Comparison of ENCODE assay signal across 8 mouse cellular contexts in the genomic region with DNA sequence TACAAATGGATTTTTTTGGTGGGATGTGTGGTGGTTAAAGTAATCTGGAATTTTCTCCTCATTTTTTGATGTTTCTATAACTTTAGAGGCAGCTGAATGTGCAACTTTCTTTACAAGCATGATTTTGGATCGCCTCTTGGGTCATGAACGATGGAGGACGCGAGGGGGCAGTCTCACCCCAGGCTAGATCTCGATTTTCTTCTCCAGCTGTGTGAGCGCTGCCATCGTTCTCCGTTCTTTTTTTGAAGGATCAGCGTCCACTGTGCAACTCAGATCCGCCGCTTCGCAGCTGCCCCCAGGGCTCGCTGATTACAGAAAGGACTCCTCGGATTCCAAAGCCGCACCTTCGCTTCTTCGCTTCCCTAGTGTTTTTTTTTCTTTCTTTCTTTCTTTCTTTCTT.
DNase-seq lines count a peak whose midpoint lies in the region; ATAC-seq and TF ChIP-seq lines count a peak whose summit lies in the region.

No protein-coding gene starts in this region.

- no peak overlapping the region for H3K4me3 ChIP-seq in ES-Bruce4 (ENCODE audit: low read depth, low read length)
- peak overlapping the region; percentile 11; the same call in 1 of the 2 replicates for H3K4me3 ChIP-seq in forebrain, embryonic 11.5 days (ENCODE audit: low read depth, low read length)
- peak overlapping the region; percentile 26 for H3K4me3 ChIP-seq in heart, postnatal 0 days (ENCODE audit: low read depth, low read length)
- peak overlapping the region in 1 of 2 experiments; percentile 33; a peak in 1 of 4 replicates for H3K4me3 ChIP-seq in liver, embryonic 14.5 days (ENCODE audit: insufficient read depth in 1 of 2, low read depth in 2 of 2, low read length in 2 of 2)
- H3K4me3 ChIP-seq in neural tube, embryonic 14.5 days (ENCODE audit: low read depth, low read length): peak overlapping the region; percentile 26; the same call in 1 of the 2 replicates

- ATAC-seq in forebrain, embryonic 11.5 days (replicated peaks; ENCODE audit: low FRiP score): peak; percentile 86
- peak; percentile 75 for ATAC-seq in heart, postnatal 0 days (ENCODE audit: insufficient read depth, low read depth)
- no peak for ATAC-seq in liver, embryonic 14.5 days (ENCODE audit: insufficient read depth)
- ATAC-seq in neural tube, embryonic 14.5 days (ENCODE audit: low read depth): peak; percentile 72

- 2% methylated on average over 17 of the region's 17 CpGs for WGBS in forebrain, embryonic 11.5 days
- under 1% methylated on average over 17 of the region's 17 CpGs for WGBS in heart, postnatal 0 days
- WGBS in liver, embryonic 14.5 days (ENCODE audit: insufficient replicate concordance): 3% methylated on average over 17 of the region's 17 CpGs
- 0% methylated on average over 17 of the region's 17 CpGs for WGBS in neural tube, embryonic 14.5 days

- TF ChIP-seq EP300 in ES-Bruce4 (IDR thresholded peaks at IDR 0.05; ENCODE audit: insufficient read depth, low read depth, low read length): 0 out of 2 replicates have a peak, but pooled peaks have one; percentile 12
- no peak for TF ChIP-seq EP300 in heart, postnatal 0 days (IDR thresholded peaks at IDR 0.05; ENCODE audit: low read depth)
- no peak for TF ChIP-seq EP300 in liver, embryonic 14.5 days (IDR thresholded peaks at IDR 0.05; ENCODE audit: low read depth)

- H3K4me2 ChIP-seq in forebrain, embryonic 11.5 days (ENCODE audit: low read depth, low read length, severe bottlenecking): peak overlapping the region; percentile 44; the same call in 1 of the 2 replicates
- peak overlapping the region; percentile 51 for H3K4me2 ChIP-seq in heart, postnatal 0 days (ENCODE audit: low read depth, low read length)
- H3K4me2 ChIP-seq in liver, embryonic 14.5 days (ENCODE audit: low read depth): peak overlapping the region; percentile 31; the same call in 1 of the 2 replicates
- H3K4me2 ChIP-seq in neural tube, embryonic 14.5 days (ENCODE audit: low read depth, low read length): peak overlapping the region; percentile 49

- no peak for TF ChIP-seq POLR2A in ES-Bruce4 (IDR thresholded peaks at IDR 0.05; ENCODE audit: insufficient read depth, low read length)

- H3K27ac ChIP-seq in ES-Bruce4 (ENCODE audit: insufficient read depth, low read length): no peak overlapping the region
- H3K27ac ChIP-seq in forebrain, embryonic 11.5 days (ENCODE audit: low read depth, low read length): no peak overlapping the region
- H3K27ac ChIP-seq in heart, postnatal 0 days (ENCODE audit: low read depth): no peak overlapping the region
- H3K27ac ChIP-seq in liver, embryonic 14.5 days: no peak overlapping the region
- no peak overlapping the region for H3K27ac ChIP-seq in neural tube, embryonic 14.5 days (ENCODE audit: low read depth, low read length)

- no peak overlapping the region for H3K9ac ChIP-seq in ES-Bruce4 (ENCODE audit: low read depth, poor library complexity, severe bottlenecking)
- no peak overlapping the region for H3K9ac ChIP-seq in forebrain, embryonic 11.5 days (ENCODE audit: low read length)
- no peak overlapping the region for H3K9ac ChIP-seq in heart, postnatal 0 days (replicated peaks; ENCODE audit: low read depth, low read length)
- no peak overlapping the region for H3K9ac ChIP-seq in liver, embryonic 14.5 days (replicated peaks)
- no peak overlapping the region for H3K9ac ChIP-seq in neural tube, embryonic 14.5 days (replicated peaks; ENCODE audit: low read depth, low read length)

- peaks cover 1% of the 10 kb centered on the region for H3K27me3 ChIP-seq in ES-Bruce4 (ENCODE audit: control insufficient read depth, insufficient read depth, low read length, poor library complexity, severe bottlenecking)
- H3K27me3 ChIP-seq in forebrain, embryonic 11.5 days (ENCODE audit: control insufficient read depth, insufficient read depth, low read length): no peaks in the 10 kb centered on the region
- H3K27me3 ChIP-seq in heart, postnatal 0 days (ENCODE audit: control insufficient read depth, insufficient read depth, low read length): 0 out of 2 replicates have a peak, but pooled peaks cover 9% of the 10 kb centered on the region
- H3K27me3 ChIP-seq in liver, embryonic 14.5 days (ENCODE audit: control insufficient read depth, insufficient read depth, low read length): no peaks in the 10 kb centered on the region
- H3K27me3 ChIP-seq in neural tube, embryonic 14.5 days (ENCODE audit: control insufficient read depth, insufficient read depth, low read length): no peaks in the 10 kb centered on the region

- peak; percentile 93 for TF ChIP-seq CTCF in ES-Bruce4 (IDR thresholded peaks at IDR 0.05; ENCODE audit: low read depth, low read length)
- peak; percentile 77 for TF ChIP-seq CTCF in heart, postnatal 0 days (IDR thresholded peaks at IDR 0.05; ENCODE audit: low read depth)
- peak; percentile 67 for TF ChIP-seq CTCF in liver, embryonic 14.5 days (IDR thresholded peaks at IDR 0.05; ENCODE audit: low read depth)

- H3K9me3 ChIP-seq in ES-Bruce4 (replicated peaks; ENCODE audit: control insufficient read depth, insufficient read depth, low read length, poor library complexity, severe bottlenecking): 0 out of 2 replicates have a peak, but pooled peaks cover 2% of the 10 kb centered on the region
- peaks cover 2% of the 10 kb centered on the region; the same call in 1 of the 2 replicates for H3K9me3 ChIP-seq in forebrain, embryonic 11.5 days (ENCODE audit: control insufficient read depth, low read length)
- no peaks in the 10 kb centered on the region for H3K9me3 ChIP-seq in heart, postnatal 0 days (replicated peaks; ENCODE audit: control insufficient read depth, low read length)
- H3K9me3 ChIP-seq in liver, embryonic 14.5 days (ENCODE audit: control insufficient read depth, low read length): no peaks in the 10 kb centered on the region
- H3K9me3 ChIP-seq in neural tube, embryonic 14.5 days (ENCODE audit: control insufficient read depth, low read length): no peaks in the 10 kb centered on the region

- DNase-seq in c-Kit-positive CD71-negative TER-119-negative erythroid progenitor cells, embryonic 14.5 days (ENCODE audit: low read depth): peak; percentile 26
- DNase-seq in forebrain, embryonic 11.5 days (ENCODE audit: low spot score): peak; percentile 90
- DNase-seq in heart, postnatal 0 days (ENCODE audit: low spot score): peak; percentile 76
- peak; percentile 84 to 87 for DNase-seq in kidney, postnatal 4 days
- peak; percentile 3 to 7 (median 3) for DNase-seq in liver, embryonic 14.5 days (ENCODE audit: low read depth in 3 of 3, low spot score in 3 of 3)
- peak; percentile 8 to 13 for DNase-seq in thymus, postnatal 36 days

- H3K36me3 ChIP-seq in ES-Bruce4 (ENCODE audit: control insufficient read depth, insufficient read depth, low read length, poor library complexity, severe bottlenecking): no peaks in the 10 kb centered on the region
- no peaks in the 10 kb centered on the region for H3K36me3 ChIP-seq in forebrain, embryonic 11.5 days (ENCODE audit: control insufficient read depth, insufficient read depth, low read length)
- no peaks in the 10 kb centered on the region for H3K36me3 ChIP-seq in heart, postnatal 0 days (replicated peaks; ENCODE audit: control insufficient read depth, insufficient read depth, low read length)
- H3K36me3 ChIP-seq in liver, embryonic 14.5 days (replicated peaks; ENCODE audit: control insufficient read depth, insufficient read depth, low read depth): no peaks in the 10 kb centered on the region
- H3K36me3 ChIP-seq in neural tube, embryonic 14.5 days (ENCODE audit: control insufficient read depth, insufficient read depth, low read length): no peaks in the 10 kb centered on the region

- H3K4me1 ChIP-seq in ES-Bruce4 (ENCODE audit: control insufficient read depth, insufficient read depth, low read length): no peaks in the 10 kb centered on the region
- no peaks in the 10 kb centered on the region for H3K4me1 ChIP-seq in forebrain, embryonic 11.5 days (replicated peaks; ENCODE audit: control insufficient read depth, insufficient read depth, low read length)
- H3K4me1 ChIP-seq in heart, postnatal 0 days (ENCODE audit: control insufficient read depth, insufficient read depth): no peaks in the 10 kb centered on the region
- H3K4me1 ChIP-seq in liver, embryonic 14.5 days (replicated peaks; ENCODE audit: control insufficient read depth in 2 of 2, insufficient read depth in 2 of 2, low read length in 1 of 2): no peaks in the 10 kb centered on the region
- no peaks in the 10 kb centered on the region for H3K4me1 ChIP-seq in neural tube, embryonic 14.5 days (ENCODE audit: control insufficient read depth, insufficient read depth, low read length)

Comparison
In these comparisons a context has a peak if more than half of its experiments do, and no peak if none do; other contexts are left out.
1. DNase-seq: peak in every context shown above with its lines; median percentile 90 in forebrain, embryonic 11.5 days; 86 in kidney, postnatal 4 days; 76 in heart, postnatal 0 days; 26 in c-Kit-positive CD71-negative TER-119-negative erythroid progenitor cells, embryonic 14.5 days; 10 in thymus, postnatal 36 days; 3 in liver, embryonic 14.5 days.